Mouse (Mus musculus): Measurements from ENCODE around the gene Mien1. TPM values are rescaled to one million over a fixed set of nuclear protein-coding genes. Genes with fewer than 3 reads are reported as not detected.
A peak's percentile ranks its signal among the peaks of the same experiment; 100 is the strongest.

Gene Mien1
- total RNA-seq (2021): 10 to 100 TPM; 84.3 to 89.3 TPM
- long read RNA-seq, experiment 1, transcript Mien1-201 (4 exons, 747 nt): major isoform, 46 of 55 reads
- long read RNA-seq, experiment 1, partial matches to known transcripts: 8 of 55 reads
- long read RNA-seq, experiment 1, other reads (novel, unspliced or antisense): 1 of 55 reads
- long read RNA-seq, experiment 2, transcript Mien1-201 (4 exons, 747 nt): major isoform, 84 of 98 reads
- long read RNA-seq, experiment 2, partial matches to known transcripts: 11 of 98 reads
- long read RNA-seq, experiment 2, other reads (novel, unspliced or antisense): 3 of 98 reads

- Histone ChIP-seq H3K4me3 (peak within 1 kb of the TSS; percentile 85), H3K27ac (peak within 1 kb of the TSS; percentile 87)
- peak; percentile 94 to 98 for DNase-seq (ENCODE audit: low spot score in 2 of 2)
- peak; percentile 95 for TF ChIP-seq CTCF (conservative IDR thresholded peaks at IDR 0.05)
These were observed at the start of gene Mien1 for GRCm38 (mm10) chr11:98438331-98439158. Mien1 (minus strand) TSS chr11:98438991.

GRCm38 (mm10) chr11:98487526-98488040 lies 48.8 kb upstream of the Mien1 start:
- no peak for TF ChIP-seq CTCF (conservative IDR thresholded peaks at IDR 0.05)
- no peak for DNase-seq (ENCODE audit: low spot score in 2 of 2)

GRCm38 (mm10) chr11:98485749-98486148 lies 47.0 kb upstream of the Mien1 start:
- Histone ChIP-seq H3K4me3 (no peak overlapping the region), H3K27ac (no peak overlapping the region)
- DNase-seq (ENCODE audit: low spot score in 2 of 2): no peak
- TF ChIP-seq CTCF (conservative IDR thresholded peaks at IDR 0.05): no peak

More at GRCm38 (mm10) chr11:98487526-98488040, 48.8 kb upstream of the Mien1 start:
- no peak overlapping the region for H3K4me3 ChIP-seq
- H3K27ac ChIP-seq: no peak overlapping the region

GRCm38 (mm10) chr11:98482067-98482466 lies 43.3 kb upstream of the Mien1 start:
- H3K27ac ChIP-seq: no peak overlapping the region
- no peak for DNase-seq (ENCODE audit: low spot score in 2 of 2)
- no peak for TF ChIP-seq CTCF (conservative IDR thresholded peaks at IDR 0.05)
- H3K4me3 ChIP-seq: no peak overlapping the region

GRCm38 (mm10) chr11:98481231-98481630 lies 42.4 kb upstream of the Mien1 start:
- TF ChIP-seq CTCF (conservative IDR thresholded peaks at IDR 0.05): no peak

GRCm38 (mm10) chr11:98479940-98480497 lies 41.2 kb upstream of the Mien1 start:
- Histone ChIP-seq H3K27ac (no peak overlapping the region), H3K4me3 (no peak overlapping the region)
- DNase-seq (ENCODE audit: low spot score in 2 of 2): no peak
- no peak for TF ChIP-seq CTCF (conservative IDR thresholded peaks at IDR 0.05)

More at GRCm38 (mm10) chr11:98481231-98481630, 42.4 kb upstream of the Mien1 start:
- Histone ChIP-seq H3K4me3 (no peak overlapping the region), H3K27ac (no peak overlapping the region)
- DNase-seq (ENCODE audit: low spot score in 2 of 2): no peak

- no peak for TF ChIP-seq CTCF (conservative IDR thresholded peaks at IDR 0.05)
- H3K4me3 ChIP-seq: no peak overlapping the region
- no peak overlapping the region for H3K27ac ChIP-seq
- DNase-seq (ENCODE audit: low spot score in 2 of 2): no peak
These were observed 40.5 kb upstream of the Mien1 start for GRCm38 (mm10) chr11:98479026-98479939.

GRCm38 (mm10) chr11:98477011-98477701 lies 38.4 kb upstream of the Mien1 start:
- no peak for TF ChIP-seq CTCF (conservative IDR thresholded peaks at IDR 0.05)
- no peak overlapping the region for H3K27ac ChIP-seq
- DNase-seq (ENCODE audit: low spot score in 2 of 2): no peak
- no peak overlapping the region for H3K4me3 ChIP-seq

GRCm38 (mm10) chr11:98476434-98476807 lies 37.6 kb upstream of the Mien1 start:
- no peak overlapping the region for H3K4me3 ChIP-seq
- H3K27ac ChIP-seq: no peak overlapping the region
- DNase-seq (ENCODE audit: low spot score in 2 of 2): no peak
- no peak for TF ChIP-seq CTCF (conservative IDR thresholded peaks at IDR 0.05)

GRCm38 (mm10) chr11:98475630-98476433 lies 37.0 kb upstream of the Mien1 start:
- Histone ChIP-seq H3K4me3 (no peak overlapping the region), H3K27ac (no peak overlapping the region)
- no peak for DNase-seq (ENCODE audit: low spot score in 2 of 2)
- TF ChIP-seq CTCF (conservative IDR thresholded peaks at IDR 0.05): no peak

GRCm38 (mm10) chr11:98474967-98475366 lies 36.2 kb upstream of the Mien1 start:
- no peak overlapping the region for H3K4me3 ChIP-seq
- no peak overlapping the region for H3K27ac ChIP-seq
- no peak for DNase-seq (ENCODE audit: low spot score in 2 of 2)
- no peak for TF ChIP-seq CTCF (conservative IDR thresholded peaks at IDR 0.05)

Data from layer of hippocampus, adult 2 months (tissue).